Mouse (Mus musculus): Measurements from ENCODE around the gene Lamc2.

The Lamc2 gene

GRCm38 (mm10) chr1:153127622-153128021 is 58.6 kb downstream of the Lamc2 start:
- DNase-seq (ENCODE audit: low spot score), result no peak

- DNase-seq (ENCODE audit: low spot score), result no peak
These were observed 59.5 kb downstream of the Lamc2 start for GRCm38 (mm10) chr1:153126491-153127381.

- no peak for DNase-seq (ENCODE audit: low spot score)
These were observed 60.7 kb downstream of the Lamc2 start for GRCm38 (mm10) chr1:153125287-153126275.

- DNase-seq (ENCODE audit: low spot score), result no peak
These were observed 61.7 kb downstream of the Lamc2 start for GRCm38 (mm10) chr1:153124502-153124901.

- DNase-seq (ENCODE audit: low spot score), result no peak
These were observed 63.5 kb downstream of the Lamc2 start for GRCm38 (mm10) chr1:153122764-153123163.

GRCm38 (mm10) chr1:153121320-153121719 is 64.9 kb downstream of the Lamc2 start:
- DNase-seq (ENCODE audit: low spot score), result no peak

- DNase-seq (ENCODE audit: low spot score), result no peak
These were observed 65.7 kb downstream of the Lamc2 start for GRCm38 (mm10) chr1:153120544-153120943.

- DNase-seq (ENCODE audit: low spot score), result no peak
These were observed 70.9 kb downstream of the Lamc2 start for GRCm38 (mm10) chr1:153115315-153115714.

- DNase-seq (ENCODE audit: low spot score), result no peak
These were observed 74.7 kb downstream of the Lamc2 start for GRCm38 (mm10) chr1:153111596-153111995.

GRCm38 (mm10) chr1:153109836-153110235 is 76.4 kb downstream of the Lamc2 start:
- DNase-seq (ENCODE audit: low spot score), result no peak

- DNase-seq (ENCODE audit: low spot score), result no peak
These were observed 76.9 kb downstream of the Lamc2 start for GRCm38 (mm10) chr1:153109346-153109745.

GRCm38 (mm10) chr1:153107866-153108265 is 78.4 kb downstream of the Lamc2 start:
- DNase-seq (ENCODE audit: low spot score), result no peak

GRCm38 (mm10) chr1:153104804-153105203 is 81.4 kb downstream of the Lamc2 start:
- no peak for DNase-seq (ENCODE audit: low spot score)

GRCm38 (mm10) chr1:153103186-153103554 is 83.1 kb downstream of the Lamc2 start:
- no peak for DNase-seq (ENCODE audit: low spot score)

GRCm38 (mm10) chr1:153102296-153103185 is 83.7 kb downstream of the Lamc2 start:
- DNase-seq (ENCODE audit: low spot score), result no peak

- DNase-seq (ENCODE audit: low spot score), result no peak
These were observed 84.8 kb downstream of the Lamc2 start for GRCm38 (mm10) chr1:153101327-153101880.

GRCm38 (mm10) chr1:153100912-153101311 is 85.3 kb downstream of the Lamc2 start:
- DNase-seq (ENCODE audit: low spot score), result no peak

- no peak for DNase-seq (ENCODE audit: low spot score)
These were observed 87.7 kb downstream of the Lamc2 start for GRCm38 (mm10) chr1:153098586-153098985.

GRCm38 (mm10) chr1:153097017-153097675 is 89.1 kb downstream of the Lamc2 start:
- DNase-seq (ENCODE audit: low spot score), result no peak

- no peak for DNase-seq (ENCODE audit: low spot score)
These were observed 90.2 kb downstream of the Lamc2 start for GRCm38 (mm10) chr1:153095826-153096727.

Measured in spleen, adult 12 weeks (tissue).